Mouse (Mus musculus) kidney, postnatal 0 days (tissue): ENCODE data around the gene Mfsd4b2. TPM values are rescaled to one million over a fixed set of nuclear protein-coding genes. Genes with fewer than 3 reads are reported as not detected.
A peak's percentile ranks its signal among the peaks of the same experiment; 100 is the strongest.
"Not testable (repeated sequence)": the region's sequence is repeated elsewhere in the genome, so short reads cannot be mapped to it uniquely, and the experiment has no call there.

Experiments used
- ATAC-seq: fragments of 200-750 bp; cut with Nextera tagmentation; replicated peaks from 2 replicates; pipeline ENCODE4 v1.8.0; 2017; ENCODE audit warnings: low read depth, moderate number of reproducible peaks, moderate TSS enrichment, moderate library complexity; ENCODE audit not compliant: low FRiP score
- DNase-seq: peaks from one replicate; pipeline ENCODE4 v3.0.0-alpha.2; 2016; ENCODE audit warnings: low spot score
- H3K27ac ChIP-seq: fragments of 300-500 bp; sonication (generic); 2 replicates; pipeline ENCODE4 v1.5.1; 2014; ENCODE audit warnings: mild to moderate bottlenecking
- H3K27me3 ChIP-seq: fragments of 300-500 bp; sonication (generic); 2 replicates; pipeline ENCODE4 v1.6.1; 2014; ENCODE audit warnings: low read length, mixed read lengths; ENCODE audit not compliant: insufficient read depth
- H3K36me3 ChIP-seq: fragments of 300-500 bp; sonication (generic); 2 replicates; pipeline ENCODE4 v1.6.1; 2014; ENCODE audit warnings: low read length, mixed read lengths; ENCODE audit not compliant: insufficient read depth
- H3K4me1 ChIP-seq: fragments of 300-500 bp; sonication (generic); replicated peaks from 2 replicates; pipeline ENCODE4 v1.6.1; 2014; ENCODE audit warnings: antibody characterized with exemption, low read length, mixed read lengths; ENCODE audit not compliant: insufficient read depth
- H3K4me2 ChIP-seq: fragments of 300-500 bp; sonication (generic); 2 replicates; pipeline ENCODE4 v1.6.1; 2014; ENCODE audit warnings: mild to moderate bottlenecking, low read length, moderate library complexity, mixed read lengths
- H3K4me3 ChIP-seq: fragments of 300-500 bp; sonication (generic); replicated peaks from 2 replicates; pipeline ENCODE4 v1.5.1; 2014; ENCODE audit warnings: low read depth, low read length
- H3K9ac ChIP-seq: fragments of 300-500 bp; sonication (generic); 2 replicates; pipeline ENCODE4 v1.6.1; 2014; ENCODE audit warnings: low read depth, low read length
- H3K9me3 ChIP-seq: fragments of 300-500 bp; sonication (generic); replicated peaks from 2 replicates; pipeline ENCODE4 v1.6.1; 2016; ENCODE audit warnings: low read length, inconsistent platforms, mixed read lengths
- CTCF ChIP-seq: IDR thresholded peaks from 2 replicates; pipeline ENCODE4 v1.5.1; 2016; ENCODE audit warnings: antibody characterized with exemption, low read depth, mild to moderate bottlenecking, moderate library complexity
- WGBS: fragments of 180-500 bp; shearing (Covaris S2); extraction: QIAGEN DNeasy Blood & Tissue Kit; methylation state at CpG from one replicate; pipeline ENCODE4 v1.1.7; 2014; 5-methylcytosine and 5-hydroxymethylcytosine counted together
- polyA plus RNA-seq: library from polyadenylated mRNA; unstranded; fragments of >200 nt; fragmentation: Nextera tagmentation; extraction: Ambion mirVana; gene quantifications from 2 replicates; pipeline ENCODE4 v1.2.1, GENCODE M21; 2015

Mfsd4b2 gene
- polyA plus RNA-seq, 1 experiment from 2014 or later: not detected

GRCm38 (mm10) chr10:39959761-39960440 lies 33.2 kb upstream of the Mfsd4b2 start, which contains the start of gene Mfsd4b3:
Gene Mfsd4b3 (minus strand): TSS chr10:39960153.
- Histone ChIP-seq H3K36me3 (no peaks in the 10 kb centered on the region), H3K4me2 (peak within 1 kb of the TSS; percentile 86), H3K27ac (peak within 1 kb of the TSS; percentile 86), H3K9me3 (no peaks in the 10 kb centered on the region), H3K9ac (peak within 1 kb of the TSS; percentile 52), H3K4me3 (peak within 1 kb of the TSS; percentile 43), H3K4me1 (no peaks in the 10 kb centered on the region), H3K27me3 (no peaks in the 10 kb centered on the region)
- TF ChIP-seq CTCF: peak; percentile 85
- ATAC-seq (peak; percentile 98), DNase-seq (peak; percentile 98)
- under 1% methylated on average over 38 of the region's 38 CpGs for WGBS

- no peak for ATAC-seq
- no peak overlapping the region for H3K4me2 ChIP-seq
- H3K4me3 ChIP-seq: no peak overlapping the region
- H3K4me1 ChIP-seq: no peaks in the 10 kb centered on the region
- no peak overlapping the region for H3K27ac ChIP-seq
- no peaks in the 10 kb centered on the region for H3K36me3 ChIP-seq
- WGBS: 40% methylated on average over 4 of the region's 4 CpGs
- H3K9ac ChIP-seq: no peak overlapping the region
- no peaks in the 10 kb centered on the region for H3K27me3 ChIP-seq
- TF ChIP-seq CTCF: peak; percentile 72
- H3K9me3 ChIP-seq: no peaks in the 10 kb centered on the region
- peak; percentile 59 for DNase-seq
Observed at GRCm38 (mm10) chr10:39958266-39958665, 31.5 kb upstream of the Mfsd4b2 start.

GRCm38 (mm10) chr10:39956340-39956878 lies 29.7 kb upstream of the Mfsd4b2 start:
- DNase-seq (peak; percentile 38), ATAC-seq (no peak)
- Histone ChIP-seq H3K4me3 (no peak overlapping the region), H3K27ac (no peak overlapping the region), H3K4me1 (no peaks in the 10 kb centered on the region), H3K9me3 (no peaks in the 10 kb centered on the region), H3K4me2 (no peak overlapping the region), H3K36me3 (no peaks in the 10 kb centered on the region), H3K9ac (no peak overlapping the region), H3K27me3 (no peaks in the 10 kb centered on the region)
- 60% methylated on average over 2 of the region's 2 CpGs for WGBS
- peak; percentile 45 for TF ChIP-seq CTCF

- H3K9ac ChIP-seq: no peak overlapping the region
- no peak overlapping the region for H3K27ac ChIP-seq
- TF ChIP-seq CTCF: no peak
- DNase-seq (no peak), ATAC-seq (no peak)
- no peaks in the 10 kb centered on the region for H3K9me3 ChIP-seq
- no peaks in the 10 kb centered on the region for H3K36me3 ChIP-seq
- no peak overlapping the region for H3K4me2 ChIP-seq
- H3K4me1 ChIP-seq: no peaks in the 10 kb centered on the region
- H3K27me3 ChIP-seq: no peaks in the 10 kb centered on the region
- 80% methylated on average over 2 of the region's 2 CpGs for WGBS
- H3K4me3 ChIP-seq: no peak overlapping the region
Observed at GRCm38 (mm10) chr10:39955163-39955562, 28.4 kb upstream of the Mfsd4b2 start.

GRCm38 (mm10) chr10:39949377-39949954 lies 22.7 kb upstream of the Mfsd4b2 start:
- DNase-seq (no peak), ATAC-seq (no peak)
- no peak overlapping the region for H3K9ac ChIP-seq
- no peaks in the 10 kb centered on the region for H3K9me3 ChIP-seq
- H3K36me3 ChIP-seq: no peaks in the 10 kb centered on the region
- no peak overlapping the region for H3K4me2 ChIP-seq
- no peaks in the 10 kb centered on the region for H3K4me1 ChIP-seq
- no peaks in the 10 kb centered on the region for H3K27me3 ChIP-seq
- no peak for TF ChIP-seq CTCF
- 91% methylated on average over 2 of the region's 2 CpGs for WGBS
- H3K27ac ChIP-seq: no peak overlapping the region
- H3K4me3 ChIP-seq: no peak overlapping the region

GRCm38 (mm10) chr10:39947195-39947594 lies 20.5 kb upstream of the Mfsd4b2 start:
- not testable (repeated sequence) for H3K36me3 ChIP-seq, H3K4me2 ChIP-seq, H3K27me3 ChIP-seq, H3K4me3 ChIP-seq, H3K27ac ChIP-seq, H3K9me3 ChIP-seq, H3K9ac ChIP-seq, ATAC-seq, H3K4me1 ChIP-seq, DNase-seq
- WGBS: 83% methylated on average over 3 of the region's 3 CpGs
